Mouse (Mus musculus): ENCODE measurements around the gene Dclk1.

DNA sequence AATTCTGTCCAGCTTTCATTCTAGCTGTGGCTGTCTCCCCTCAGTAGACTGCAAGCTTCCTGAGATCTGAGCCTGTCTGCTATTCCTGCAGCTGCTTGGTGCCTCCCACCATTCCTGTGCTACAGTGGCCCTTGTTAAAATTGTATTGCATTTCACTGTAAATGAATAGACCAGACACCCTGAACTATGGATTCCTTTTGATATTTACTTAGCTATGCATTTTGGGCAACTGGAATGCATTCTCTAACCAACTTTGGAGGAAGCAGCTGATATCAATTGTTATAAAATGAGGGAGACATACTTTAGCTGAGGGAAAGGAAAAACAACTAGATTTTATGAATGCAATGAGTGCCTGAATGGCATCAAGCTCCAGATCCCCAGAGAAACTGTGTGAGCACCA, 63.5 kb downstream of the Dclk1 start:
- TF ChIP-seq MYOG (IDR thresholded peaks at IDR 0.05; ENCODE audit: control insufficient read depth, extremely low read depth, insufficient read length), result no peak
- TF ChIP-seq CTCF (IDR thresholded peaks at IDR 0.05; ENCODE audit: control insufficient read depth, insufficient read depth, insufficient read length), result no peak
- no peak for TF ChIP-seq MYOD1 (IDR thresholded peaks at IDR 0.05; ENCODE audit: control insufficient read depth, insufficient read length, low read depth)
